Mouse (Mus musculus) kidney, embryonic 15.5 days (tissue): ENCODE measurements around the gene Olfr353. TPM values are rescaled to one million over a fixed set of nuclear protein-coding genes. Genes with fewer than 3 reads are reported as not detected.

Source experiments
- ATAC-seq: fragments of 200-750 bp; cut with Nextera tagmentation; replicated peaks from 2 replicates; pipeline ENCODE4 v1.8.0; 2017; ENCODE audit warnings: moderate TSS enrichment; ENCODE audit not compliant: low FRiP score
- H3K27ac ChIP-seq: fragments of 300-500 bp; sonication (generic); 2 replicates; pipeline ENCODE4 v1.5.1; 2015; ENCODE audit warnings: mild to moderate bottlenecking, inconsistent platforms
- H3K27me3 ChIP-seq: fragments of 300-500 bp; sonication (generic); 2 replicates; pipeline ENCODE4 v1.6.1; 2015; ENCODE audit warnings: inconsistent platforms
- H3K36me3 ChIP-seq: fragments of 300-500 bp; sonication (generic); 2 replicates; pipeline ENCODE4 v1.6.1; 2015; ENCODE audit warnings: inconsistent platforms
- H3K4me1 ChIP-seq: fragments of 300-500 bp; sonication (generic); 2 replicates; pipeline ENCODE4 v1.6.1; 2015; ENCODE audit warnings: inconsistent platforms
- H3K4me2 ChIP-seq: fragments of 300-500 bp; sonication (generic); 2 replicates; pipeline ENCODE4 v1.6.1; 2015; ENCODE audit warnings: moderate library complexity, mild to moderate bottlenecking, inconsistent platforms
- H3K4me3 ChIP-seq: fragments of 300-500 bp; sonication (generic); replicated peaks from 2 replicates; pipeline ENCODE4 v1.5.1; 2015; ENCODE audit warnings: mild to moderate bottlenecking, inconsistent platforms
- H3K9ac ChIP-seq: fragments of 300-500 bp; sonication (generic); 2 replicates; pipeline ENCODE4 v1.6.1; 2015; ENCODE audit warnings: mild to moderate bottlenecking, inconsistent platforms
- H3K9me3 ChIP-seq: fragments of 300-500 bp; sonication (generic); replicated peaks from 2 replicates; pipeline ENCODE4 v1.6.1; 2016; ENCODE audit warnings: inconsistent platforms
- WGBS: fragments of 180-500 bp; shearing (Covaris S2); methylation state at CpG from one replicate; pipeline ENCODE4 v1.1.7; 2015; ENCODE audit warnings: mixed read lengths; 5-methylcytosine and 5-hydroxymethylcytosine counted together
- polyA plus RNA-seq: library from polyadenylated mRNA; unstranded; fragments of >200 nt; fragmentation: Nextera tagmentation; extraction: Ambion mirVana; gene quantifications from 2 replicates; pipeline ENCODE4 v1.2.1, GENCODE M21; 2015

Gene Olfr353
- polyA plus RNA-seq, result not detected in 2 replicates

GRCm38 (mm10) chr2:36892836-36893235 is at the start of gene Olfr353:
Olfr353 (minus strand) TSS chr2:36892936.
- Histone ChIP-seq H3K9me3 (0 out of 2 replicates have a peak, but pooled peaks cover 3% of the 10 kb centered on the region), H3K9ac (no peak within 1 kb of the TSS), H3K27me3 (no peaks in the 10 kb centered on the region), H3K36me3 (no peaks in the 10 kb centered on the region), H3K4me2 (no peak within 1 kb of the TSS), H3K4me1 (no peaks in the 10 kb centered on the region), H3K4me3 (no peak within 1 kb of the TSS), H3K27ac (no peak within 1 kb of the TSS)
- no peak for ATAC-seq

- Histone ChIP-seq H3K27ac (no peak within 1 kb of the TSS), H3K9me3 (peaks cover 5% of the 10 kb centered on the region; the same call in 1 of the 2 replicates), H3K4me2 (no peak within 1 kb of the TSS), H3K36me3 (no peaks in the 10 kb centered on the region), H3K27me3 (no peaks in the 10 kb centered on the region), H3K4me3 (no peak within 1 kb of the TSS), H3K9ac (no peak within 1 kb of the TSS), H3K4me1 (no peaks in the 10 kb centered on the region)
- WGBS, result 80% methylated on average over 2 of the region's 2 CpGs
- no peak for ATAC-seq
These were observed 44.1 kb upstream of the Olfr353 start, which contains the start of gene Olfr356 for GRCm38 (mm10) chr2:36936821-36937220. Olfr356 (plus strand) TSS chr2:36937121.

GRCm38 (mm10) chr2:36928797-36929196 is 36.1 kb upstream of the Olfr353 start, which contains the start of gene Olfr355:
Olfr355 (minus strand) TSS chr2:36928897.
- Histone ChIP-seq H3K27ac (no peak within 1 kb of the TSS), H3K9me3 (no peaks in the 10 kb centered on the region), H3K9ac (no peak within 1 kb of the TSS), H3K4me3 (no peak within 1 kb of the TSS), H3K4me1 (no peaks in the 10 kb centered on the region), H3K36me3 (no peaks in the 10 kb centered on the region), H3K27me3 (no peaks in the 10 kb centered on the region), H3K4me2 (no peak within 1 kb of the TSS)
- no peak for ATAC-seq

GRCm38 (mm10) chr2:36905380-36905779 is 12.6 kb upstream of the Olfr353 start, which contains the start of gene Olfr354:
Olfr354 (plus strand) TSS chr2:36905680.
- Histone ChIP-seq H3K9ac (no peak within 1 kb of the TSS), H3K4me2 (no peak within 1 kb of the TSS), H3K36me3 (no peaks in the 10 kb centered on the region), H3K4me1 (no peaks in the 10 kb centered on the region), H3K27ac (no peak within 1 kb of the TSS), H3K9me3 (0 out of 2 replicates have a peak, but pooled peaks cover 6% of the 10 kb centered on the region), H3K27me3 (no peaks in the 10 kb centered on the region), H3K4me3 (no peak within 1 kb of the TSS)
- no peak for ATAC-seq

- H3K27ac ChIP-seq, result no peak overlapping the region
- no peak overlapping the region for H3K4me3 ChIP-seq
- no peaks in the 10 kb centered on the region for H3K4me1 ChIP-seq
- ATAC-seq, result no peak
- no peak overlapping the region for H3K9ac ChIP-seq
- no peak overlapping the region for H3K4me2 ChIP-seq
- no peaks in the 10 kb centered on the region for H3K36me3 ChIP-seq
- 0 out of 2 replicates have a peak, but pooled peaks cover 9% of the 10 kb centered on the region for H3K9me3 ChIP-seq
- H3K27me3 ChIP-seq, result no peaks in the 10 kb centered on the region
These were observed 4.4 kb upstream of the Olfr353 start for GRCm38 (mm10) chr2:36897114-36897513.

- ATAC-seq, result no peak
- H3K27ac ChIP-seq, result no peak within 1 kb of the TSS
- no peaks in the 10 kb centered on the region for H3K4me1 ChIP-seq
- no peak within 1 kb of the TSS for H3K4me2 ChIP-seq
- no peaks in the 10 kb centered on the region for H3K27me3 ChIP-seq
- 83% methylated on average over 1 of the region's 1 CpGs for WGBS
- H3K4me3 ChIP-seq, result no peak within 1 kb of the TSS
- H3K9me3 ChIP-seq, result no peaks in the 10 kb centered on the region; the same call in 1 of the 2 replicates
- no peaks in the 10 kb centered on the region for H3K36me3 ChIP-seq
- no peak within 1 kb of the TSS for H3K9ac ChIP-seq
These were observed 24.6 kb downstream of the Olfr353 start, which contains the start of gene Olfr352 for GRCm38 (mm10) chr2:36868160-36868559. Olfr352 (plus strand) TSS chr2:36868460.

GRCm38 (mm10) chr2:36862560-36862959 is 30.2 kb downstream of the Olfr353 start, which contains the start of gene Olfr351:
Olfr351 (minus strand) TSS chr2:36862660.
- H3K4me3 ChIP-seq, result no peak within 1 kb of the TSS
- no peaks in the 10 kb centered on the region for H3K36me3 ChIP-seq
- no peaks in the 10 kb centered on the region for H3K4me1 ChIP-seq
- H3K4me2 ChIP-seq, result no peak within 1 kb of the TSS
- 80% methylated on average over 1 of the region's 1 CpGs for WGBS
- H3K27ac ChIP-seq, result no peak within 1 kb of the TSS
- H3K9me3 ChIP-seq, result no peaks in the 10 kb centered on the region; the same call in 1 of the 2 replicates
- no peaks in the 10 kb centered on the region for H3K27me3 ChIP-seq
- ATAC-seq, result no peak
- H3K9ac ChIP-seq, result no peak within 1 kb of the TSS

- no peaks in the 10 kb centered on the region for H3K9me3 ChIP-seq
- H3K36me3 ChIP-seq, result no peaks in the 10 kb centered on the region
- 79% methylated on average over 1 of the region's 1 CpGs for WGBS
- no peak within 1 kb of the TSS for H3K9ac ChIP-seq
- H3K4me2 ChIP-seq, result no peak within 1 kb of the TSS
- no peaks in the 10 kb centered on the region for H3K27me3 ChIP-seq
- no peak within 1 kb of the TSS for H3K4me3 ChIP-seq
- H3K4me1 ChIP-seq, result no peaks in the 10 kb centered on the region
- no peak within 1 kb of the TSS for H3K27ac ChIP-seq
- no peak for ATAC-seq
These were observed 46.7 kb downstream of the Olfr353 start, which contains the start of gene Olfr350 for GRCm38 (mm10) chr2:36846010-36846409. Olfr350 (plus strand) TSS chr2:36846310.

Other genes with a start within 250 kb of the Olfr353 start
- gene Olfr346, start 207.1 kb downstream of the Olfr353 start, polyA plus RNA-seq, result not detected in 2 replicates
- not detected in 2 replicates for gene Olfr347, start 161.0 kb downstream of the Olfr353 start, polyA plus RNA-seq
- gene Olfr348, start 108.7 kb downstream of the Olfr353 start, polyA plus RNA-seq, result not detected in 2 replicates
- not detected in 2 replicates for gene Olfr50, start 102.4 kb downstream of the Olfr353 start, polyA plus RNA-seq
- not detected in 2 replicates for gene Olfr3, start 75.9 kb downstream of the Olfr353 start, polyA plus RNA-seq
- not detected in 2 replicates for gene Olfr350, start 46.6 kb downstream of the Olfr353 start, polyA plus RNA-seq
- gene Olfr351, start 30.3 kb downstream of the Olfr353 start, polyA plus RNA-seq, result not detected in 2 replicates
- not detected in 2 replicates for gene Olfr352, start 24.5 kb downstream of the Olfr353 start, polyA plus RNA-seq
- not detected in 2 replicates for gene Olfr354, start 12.7 kb upstream of the Olfr353 start, polyA plus RNA-seq
- gene Olfr355, start 36.0 kb upstream of the Olfr353 start, polyA plus RNA-seq, result not detected in 2 replicates
- not detected in 2 replicates for gene Olfr356, start 44.2 kb upstream of the Olfr353 start, polyA plus RNA-seq
- not detected in 2 replicates for gene Olfr357, start 100.9 kb upstream of the Olfr353 start, polyA plus RNA-seq
- not detected in 2 replicates for gene Olfr358, start 116.4 kb upstream of the Olfr353 start, polyA plus RNA-seq
- not detected in 2 replicates for gene Olfr360, start 172.8 kb upstream of the Olfr353 start, polyA plus RNA-seq
- gene Olfr361, start 196.4 kb upstream of the Olfr353 start, polyA plus RNA-seq, result not detected in 2 replicates
- gene Olfr362, start 225.0 kb upstream of the Olfr353 start, polyA plus RNA-seq, result not detected in 2 replicates
- not detected in 2 replicates for gene Olfr364-ps1, start 246.4 kb upstream of the Olfr353 start, polyA plus RNA-seq